Mouse (Mus musculus): Measurements from ENCODE around the gene Mrpl11. TPM values are rescaled to one million over a fixed set of nuclear protein-coding genes. Genes with fewer than 3 reads are reported as not detected.

The Mrpl11 gene
- 95.7 and 101 TPM in 2 replicates for polyA plus RNA-seq (2015; fragmentation: Nextera tagmentation; extraction: Ambion mirVana)

GRCm38 (mm10) chr19:4961928-4962601, at the start of gene Mrpl11:
Mrpl11 (plus strand) TSS chr19:4962147.
- WGBS: under 1% methylated on average over 34 of the region's 34 CpGs
- no peaks in the 10 kb centered on the region for H3K9me3 ChIP-seq
- H3K4me3 ChIP-seq: peak within 1 kb of the TSS; percentile 90
- H3K4me1 ChIP-seq (replicated peaks): peaks cover 16% of the 10 kb centered on the region
- peak; percentile 97 for ATAC-seq (ENCODE audit: low FRiP score, low read depth)
- peak within 1 kb of the TSS; percentile 92 for H3K9ac ChIP-seq
- peak within 1 kb of the TSS; percentile 79 for H3K4me2 ChIP-seq
- H3K27ac ChIP-seq (replicated peaks): peak within 1 kb of the TSS; percentile 88
- peaks cover 3% of the 10 kb centered on the region; the same call in 1 of the 2 replicates for H3K27me3 ChIP-seq
- peaks cover 19% of the 10 kb centered on the region for H3K36me3 ChIP-seq

- H3K36me3 ChIP-seq: peaks cover 85% of the 10 kb centered on the region
- no peak overlapping the region for H3K4me2 ChIP-seq
- H3K27ac ChIP-seq (replicated peaks): no peak overlapping the region
- 89% methylated on average over 15 of the region's 15 CpGs for WGBS
- no peaks in the 10 kb centered on the region for H3K27me3 ChIP-seq
- no peak overlapping the region for H3K4me3 ChIP-seq
- H3K4me1 ChIP-seq (replicated peaks): no peaks in the 10 kb centered on the region
- H3K9ac ChIP-seq: no peak overlapping the region
- ATAC-seq (ENCODE audit: low FRiP score, low read depth): no peak
- H3K9me3 ChIP-seq: no peaks in the 10 kb centered on the region
These were observed 45.9 kb upstream of the Mrpl11 start for GRCm38 (mm10) chr19:4915924-4916603.

- ATAC-seq (ENCODE audit: low FRiP score, low read depth): no peak
- H3K4me1 ChIP-seq (replicated peaks): no peaks in the 10 kb centered on the region
- H3K36me3 ChIP-seq: peaks cover 86% of the 10 kb centered on the region
- no peak overlapping the region for H3K9ac ChIP-seq
- H3K4me2 ChIP-seq: no peak overlapping the region
- no peaks in the 10 kb centered on the region for H3K27me3 ChIP-seq
- 89% methylated on average over 10 of the region's 10 CpGs for WGBS
- H3K4me3 ChIP-seq: no peak overlapping the region
- no peaks in the 10 kb centered on the region for H3K9me3 ChIP-seq
- H3K27ac ChIP-seq (replicated peaks): no peak overlapping the region
These were observed 45.1 kb upstream of the Mrpl11 start for GRCm38 (mm10) chr19:4916827-4917226.

- ATAC-seq (ENCODE audit: low FRiP score, low read depth): no peak
- Histone ChIP-seq H3K36me3 (peaks cover 85% of the 10 kb centered on the region), H3K9me3 (no peaks in the 10 kb centered on the region), H3K4me1 (replicated peaks) (no peaks in the 10 kb centered on the region), H3K27me3 (no peaks in the 10 kb centered on the region), H3K4me2 (no peak overlapping the region), H3K27ac (replicated peaks) (no peak overlapping the region), H3K9ac (no peak overlapping the region), H3K4me3 (no peak overlapping the region)
- WGBS: 84% methylated on average over 6 of the region's 6 CpGs
These were observed 42.3 kb upstream of the Mrpl11 start for GRCm38 (mm10) chr19:4919652-4920051.

GRCm38 (mm10) chr19:4925121-4925860, 36.7 kb upstream of the Mrpl11 start:
- WGBS: 95% methylated on average over 11 of the region's 11 CpGs
- Histone ChIP-seq H3K27me3 (no peaks in the 10 kb centered on the region), H3K9ac (no peak overlapping the region), H3K9me3 (no peaks in the 10 kb centered on the region), H3K4me3 (no peak overlapping the region), H3K36me3 (peaks cover 47% of the 10 kb centered on the region), H3K4me1 (replicated peaks) (peaks cover 33% of the 10 kb centered on the region), H3K27ac (replicated peaks) (no peak overlapping the region), H3K4me2 (no peak overlapping the region)
- ATAC-seq (ENCODE audit: low FRiP score, low read depth): no peak

- H3K36me3 ChIP-seq: peaks cover 28% of the 10 kb centered on the region
- WGBS: under 1% methylated on average over 32 of the region's 32 CpGs
- no peaks in the 10 kb centered on the region for H3K9me3 ChIP-seq
- H3K4me1 ChIP-seq (replicated peaks): peaks cover 33% of the 10 kb centered on the region
- ATAC-seq (ENCODE audit: low FRiP score, low read depth): peak; percentile 99
- H3K27me3 ChIP-seq: no peaks in the 10 kb centered on the region
- peak within 1 kb of the TSS; percentile 72 for H3K4me2 ChIP-seq
- H3K27ac ChIP-seq (replicated peaks): peak within 1 kb of the TSS; percentile 80
- peak within 1 kb of the TSS; percentile 46 for H3K9ac ChIP-seq
- H3K4me3 ChIP-seq: peak within 1 kb of the TSS; percentile 56
These were observed 33.9 kb upstream of the Mrpl11 start, which contains the start of gene Dpp3 for GRCm38 (mm10) chr19:4927904-4928531. Dpp3 (minus strand) TSS chr19:4928287.

- 57% methylated on average over 5 of the region's 5 CpGs for WGBS
- H3K27ac ChIP-seq (replicated peaks): peak overlapping the region; percentile 80
- peak overlapping the region; percentile 56 for H3K4me3 ChIP-seq
- peak overlapping the region; percentile 72 for H3K4me2 ChIP-seq
- peaks cover 32% of the 10 kb centered on the region for H3K36me3 ChIP-seq
- peaks cover 33% of the 10 kb centered on the region for H3K4me1 ChIP-seq (replicated peaks)
- ATAC-seq (ENCODE audit: low FRiP score, low read depth): no peak
- H3K9ac ChIP-seq: peak overlapping the region; percentile 42; the same call in 1 of the 2 replicates
- H3K27me3 ChIP-seq: no peaks in the 10 kb centered on the region
- H3K9me3 ChIP-seq: no peaks in the 10 kb centered on the region
These were observed 33.2 kb upstream of the Mrpl11 start for GRCm38 (mm10) chr19:4928781-4929180.

GRCm38 (mm10) chr19:4936896-4937295, 25.1 kb upstream of the Mrpl11 start:
- no peak overlapping the region for H3K9ac ChIP-seq
- 86% methylated on average over 2 of the region's 2 CpGs for WGBS
- peaks cover 17% of the 10 kb centered on the region for H3K36me3 ChIP-seq
- no peak overlapping the region for H3K4me3 ChIP-seq
- no peaks in the 10 kb centered on the region for H3K9me3 ChIP-seq
- no peak overlapping the region for H3K4me2 ChIP-seq
- peaks cover 7% of the 10 kb centered on the region for H3K4me1 ChIP-seq (replicated peaks)
- no peak overlapping the region for H3K27ac ChIP-seq (replicated peaks)
- ATAC-seq (ENCODE audit: low FRiP score, low read depth): no peak
- no peaks in the 10 kb centered on the region for H3K27me3 ChIP-seq

GRCm38 (mm10) chr19:4937444-4938310, 24.3 kb upstream of the Mrpl11 start:
- H3K4me3 ChIP-seq: no peak overlapping the region
- H3K4me2 ChIP-seq: no peak overlapping the region
- 88% methylated on average over 17 of the region's 17 CpGs for WGBS
- H3K9ac ChIP-seq: no peak overlapping the region
- H3K4me1 ChIP-seq (replicated peaks): peaks cover 12% of the 10 kb centered on the region
- ATAC-seq (ENCODE audit: low FRiP score, low read depth): no peak
- H3K27me3 ChIP-seq: no peaks in the 10 kb centered on the region
- H3K36me3 ChIP-seq: peaks cover 11% of the 10 kb centered on the region
- no peaks in the 10 kb centered on the region for H3K9me3 ChIP-seq
- no peak overlapping the region for H3K27ac ChIP-seq (replicated peaks)

GRCm38 (mm10) chr19:4942551-4943252, 19.2 kb upstream of the Mrpl11 start, which contains the start of gene Peli3:
Peli3 (minus strand) TSS chr19:4943127.
- Histone ChIP-seq H3K9me3 (no peaks in the 10 kb centered on the region), H3K9ac (peak within 1 kb of the TSS; percentile 66), H3K27ac (replicated peaks) (peak within 1 kb of the TSS; percentile 86), H3K4me3 (peak within 1 kb of the TSS; percentile 75), H3K27me3 (no peaks in the 10 kb centered on the region), H3K4me2 (peak within 1 kb of the TSS; percentile 73), H3K36me3 (no peaks in the 10 kb centered on the region), H3K4me1 (replicated peaks) (peaks cover 19% of the 10 kb centered on the region)
- WGBS: under 1% methylated on average over 52 of the region's 55 CpGs
- peak; percentile 97 for ATAC-seq (ENCODE audit: low FRiP score, low read depth)
